Mouse (Mus musculus) heart, adult 2 months (tissue): Measurements from ENCODE around the gene Oaz3. TPM values are rescaled to one million over a fixed set of nuclear protein-coding genes. Genes with fewer than 3 reads are reported as not detected.

Experiments
- DNase-seq, 2 experiments: peaks; one replicate each; pipeline ENCODE4 v3.0.0; 2021
- H3K27ac ChIP-seq: fragments of 200-600 bp; 2 replicates; pipeline ENCODE4 v1.8.1; 2022
- H3K27me3 ChIP-seq: fragments of 200-500 bp; 2 replicates; pipeline ENCODE4 v1.6.1; 2012; ENCODE audit warnings: mild to moderate bottlenecking, low read length, inconsistent platforms, mixed read lengths; ENCODE audit not compliant: control insufficient read depth, insufficient read depth
- H3K36me3 ChIP-seq: fragments of 200-500 bp; 2 replicates; pipeline ENCODE4 v1.6.1; 2012; ENCODE audit warnings: low read length, inconsistent platforms; ENCODE audit not compliant: control insufficient read depth, insufficient read depth
- H3K4me1 ChIP-seq: fragments of 200-500 bp; 2 replicates; pipeline ENCODE4 v1.6.1; 2011; ENCODE audit warnings: low read length; ENCODE audit not compliant: control insufficient read depth, insufficient read depth
- H3K4me3 ChIP-seq: fragments of 200-600 bp; 2 replicates; pipeline ENCODE4 v1.8.1; 2022
- H3K79me2 ChIP-seq: fragments of 200-500 bp; replicated peaks from 2 replicates; pipeline ENCODE4 v1.6.1; 2012; ENCODE audit warnings: mild to moderate bottlenecking, inconsistent platforms, low read length, moderate library complexity, mixed read lengths; ENCODE audit not compliant: control insufficient read depth, insufficient read depth
- H3K9ac ChIP-seq: fragments of 200-500 bp; 2 replicates; pipeline ENCODE4 v1.6.1; 2012; ENCODE audit warnings: low read depth, mild to moderate bottlenecking, control low read depth, inconsistent platforms, low read length, mixed read lengths
- CTCF ChIP-seq: fragments of 200-600 bp; IDR thresholded peaks from 2 replicates; pipeline ENCODE4 v1.8.1; 2022; ENCODE audit warnings: antibody characterized with exemption, mild to moderate bottlenecking, moderate library complexity
- EP300 ChIP-seq: fragments of 200-500 bp; IDR thresholded peaks from 2 replicates; pipeline ENCODE4 v1.6.1; 2011; ENCODE audit warnings: low read depth, low read length, control low read depth; ENCODE audit not compliant: insufficient read depth
- POLR2A ChIP-seq: fragments of 200-500 bp; IDR thresholded peaks from 2 replicates; pipeline ENCODE4 v1.6.1; 2011; ENCODE audit warnings: mild to moderate bottlenecking, low read depth, low read length, control low read depth; ENCODE audit not compliant: insufficient read depth
- WGBS: fragments of 180-500 bp; shearing (Covaris S2); methylation state at CpG from one replicate; pipeline ENCODE4 v1.1.7; 2018; 5-methylcytosine and 5-hydroxymethylcytosine counted together
- intact Hi-C: fragments of 180-260 bp; cut with DNase I; formaldehyde crosslinking; loops from one replicate; pipeline ENCODE4 v1.15.1; 2025
- polyA plus RNA-seq: library from polyadenylated mRNA; depleted of rRNA; stranded (reverse); fragments of >200 nt; gene quantifications from 2 replicates; pipeline ENCODE4 v1.2.3, GENCODE M21; 2012
- total RNA-seq, 2 experiments: library from RNA; stranded (reverse); gene quantifications; 2 replicates each; pipeline ENCODE4 v1.2.3; 2021

The Oaz3 gene
- total and polyA plus RNA-seq, 3 experiments, result 1.1 TPM; not detected in 2

GRCm38 (mm10) chr3:94476301-94477035 is 32.8 kb upstream of the Oaz3 start:
- Histone ChIP-seq H3K9ac (no peak overlapping the region), H3K79me2 (no peaks in the 10 kb centered on the region), H3K4me3 (no peak overlapping the region), H3K36me3 (no peaks in the 10 kb centered on the region), H3K27me3 (no peaks in the 10 kb centered on the region), H3K27ac (no peak overlapping the region), H3K4me1 (no peaks in the 10 kb centered on the region; the same call in 1 of the 2 replicates)
- intact Hi-C loops, result no loop called here
- WGBS, result 62% methylated on average over 8 of the region's 8 CpGs
- no peak for DNase-seq
- no peak for TF ChIP-seq POLR2A
- TF ChIP-seq EP300, result no peak
- TF ChIP-seq CTCF, result no peak

- H3K9ac ChIP-seq, result no peak overlapping the region
- H3K36me3 ChIP-seq, result no peaks in the 10 kb centered on the region
- no peak overlapping the region; the same call in 1 of the 2 replicates for H3K27ac ChIP-seq
- no peaks in the 10 kb centered on the region; the same call in 1 of the 2 replicates for H3K4me1 ChIP-seq
- H3K4me3 ChIP-seq, result no peak overlapping the region
- DNase-seq, result no peak
- intact Hi-C loops, result no loop called here
- 51% methylated on average over 5 of the region's 5 CpGs for WGBS
- no peaks in the 10 kb centered on the region for H3K27me3 ChIP-seq
- H3K79me2 ChIP-seq, result no peaks in the 10 kb centered on the region
- TF ChIP-seq EP300 (no peak), CTCF (no peak), POLR2A (no peak)
These were observed 30.0 kb upstream of the Oaz3 start for GRCm38 (mm10) chr3:94473567-94474232.

- Histone ChIP-seq H3K79me2 (no peaks in the 10 kb centered on the region), H3K27ac (peak overlapping the region; percentile 49; the same call in 1 of the 2 replicates), H3K9ac (no peak overlapping the region), H3K27me3 (no peaks in the 10 kb centered on the region), H3K36me3 (no peaks in the 10 kb centered on the region), H3K4me3 (no peak overlapping the region), H3K4me1 (no peaks in the 10 kb centered on the region; the same call in 1 of the 2 replicates)
- intact Hi-C loops, result no loop called here
- no peak for DNase-seq
- TF ChIP-seq CTCF (no peak), POLR2A (no peak), EP300 (no peak)
- 46% methylated on average over 10 of the region's 10 CpGs for WGBS
These were observed 29.4 kb upstream of the Oaz3 start for GRCm38 (mm10) chr3:94473115-94473505.

- H3K27me3 ChIP-seq, result no peaks in the 10 kb centered on the region
- TF ChIP-seq POLR2A, result no peak
- TF ChIP-seq EP300, result no peak
- no peak for TF ChIP-seq CTCF
These were observed 28.9 kb upstream of the Oaz3 start for GRCm38 (mm10) chr3:94472447-94473114.

GRCm38 (mm10) chr3:94468931-94469330 is 25.2 kb upstream of the Oaz3 start:
- DNase-seq, result no peak
- Histone ChIP-seq H3K4me3 (no peak overlapping the region), H3K4me1 (no peaks in the 10 kb centered on the region; the same call in 1 of the 2 replicates), H3K36me3 (no peaks in the 10 kb centered on the region), H3K27ac (no peak overlapping the region), H3K79me2 (no peaks in the 10 kb centered on the region), H3K27me3 (no peaks in the 10 kb centered on the region), H3K9ac (no peak overlapping the region)
- TF ChIP-seq CTCF, result no peak
- no peak for TF ChIP-seq POLR2A
- TF ChIP-seq EP300, result no peak
- intact Hi-C loops, result no loop called here
- 53% methylated on average over 3 of the region's 3 CpGs for WGBS

More at GRCm38 (mm10) chr3:94472447-94473114, 28.9 kb upstream of the Oaz3 start:
- Histone ChIP-seq H3K36me3 (no peaks in the 10 kb centered on the region), H3K27ac (peak overlapping the region; percentile 49; the same call in 1 of the 2 replicates), H3K9ac (no peak overlapping the region), H3K4me1 (no peaks in the 10 kb centered on the region; the same call in 1 of the 2 replicates), H3K79me2 (no peaks in the 10 kb centered on the region), H3K4me3 (no peak overlapping the region)
- DNase-seq, result peak; percentile 34 to 43
- intact Hi-C loops, result no loop called here
- whole genome bisulfite sequencing, result 14% methylated on average over 28 of the region's 28 CpGs
